Mouse (Mus musculus) cerebellum, postnatal 25 days (tissue): ENCODE measurements around the gene Olfr295.

Experiments
- DNase-seq, 2 experiments: peaks; one replicate each; pipeline ENCODE4 v3.0.0; 2021; ENCODE audit warnings: mixed read lengths in 2 of 2

The Olfr295 gene

DNA sequence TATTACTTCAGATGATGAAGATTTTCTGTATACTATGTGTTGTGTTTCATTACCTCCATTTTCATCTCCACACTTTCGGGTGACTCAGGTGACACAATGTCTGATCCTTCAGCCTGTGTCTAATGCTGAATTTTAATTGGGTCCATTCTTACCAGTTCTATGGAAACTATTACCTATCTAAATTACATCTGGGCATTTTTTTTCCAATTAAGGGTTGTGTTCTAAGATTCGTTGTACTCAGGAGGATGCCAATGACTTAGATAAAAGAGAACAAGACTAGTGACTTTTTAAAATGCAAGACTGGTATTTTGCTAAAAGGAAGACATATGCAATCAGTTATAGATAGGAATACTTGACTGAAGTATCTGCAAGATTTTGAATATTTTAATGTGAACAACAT lies at the start of gene Olfr295:
Gene Olfr295, plus strand, starts transcription at position 301 of the 400 bp plus-strand sequence.
- no peak for DNase-seq

DNA sequence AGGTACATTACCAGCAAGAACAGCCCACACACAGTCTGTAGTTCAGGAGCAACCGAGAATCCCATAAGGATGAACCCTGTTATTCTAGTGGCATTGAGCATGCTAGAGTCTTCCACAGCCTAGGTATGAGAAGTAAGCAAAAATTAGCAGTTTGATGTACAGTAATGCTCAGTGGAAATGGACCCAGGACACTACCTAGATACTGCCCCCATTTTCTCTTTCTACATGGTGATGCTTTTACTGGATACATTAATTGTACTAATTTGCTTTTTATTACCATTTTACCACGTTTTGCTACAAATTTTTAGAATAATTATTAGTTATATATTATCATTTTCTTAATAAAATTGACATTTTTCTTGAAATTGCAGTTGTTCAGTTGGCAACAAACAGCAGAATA lies 32.9 kb downstream of the Olfr295 start, which contains the start of gene Olfr294:
Gene Olfr294, minus strand, starts transcription at position 101 of the 400 bp plus-strand sequence.
- no peak for DNase-seq
